Mouse (Mus musculus) hindbrain, embryonic 11.5 days (tissue): ENCODE results near the gene Olfr746. TPM values are rescaled to one million over a fixed set of nuclear protein-coding genes. Genes with fewer than 3 reads are reported as not detected.

ENCODE experiments used
- ATAC-seq: fragments of 200-750 bp; cut with Nextera tagmentation; 2 replicates; pipeline ENCODE4 v1.8.0; 2017; ENCODE audit warnings: mild to moderate bottlenecking, moderate TSS enrichment, moderate library complexity; ENCODE audit not compliant: low FRiP score
- DNase-seq: peaks from one replicate; pipeline ENCODE4 v3.0.0-alpha.2; 2015; ENCODE audit warnings: low spot score
- H3K27ac ChIP-seq: fragments of 300-500 bp; sonication (generic); 2 replicates; pipeline ENCODE4 v1.5.1; 2014; ENCODE audit warnings: mild to moderate bottlenecking, low read depth, low read length
- H3K27me3 ChIP-seq: fragments of 300-500 bp; sonication (generic); 2 replicates; pipeline ENCODE4 v1.6.1; 2014; ENCODE audit warnings: mild to moderate bottlenecking, low read length, moderate library complexity, mixed read lengths; ENCODE audit not compliant: control insufficient read depth, insufficient read depth
- H3K36me3 ChIP-seq: fragments of 300-500 bp; sonication (generic); 2 replicates; pipeline ENCODE4 v1.6.1; 2014; ENCODE audit warnings: mild to moderate bottlenecking, low read length, moderate library complexity, mixed read lengths; ENCODE audit not compliant: control insufficient read depth, insufficient read depth
- H3K4me1 ChIP-seq: fragments of 300-500 bp; sonication (generic); replicated peaks from 2 replicates; pipeline ENCODE4 v1.6.1; 2014; ENCODE audit warnings: low read length, mixed read lengths; ENCODE audit not compliant: control insufficient read depth, insufficient read depth
- H3K4me2 ChIP-seq: fragments of 300-500 bp; sonication (generic); replicated peaks from 2 replicates; pipeline ENCODE4 v1.6.1; 2014; ENCODE audit warnings: mild to moderate bottlenecking, low read depth, low read length
- H3K4me3 ChIP-seq: fragments of 300-500 bp; sonication (generic); 2 replicates; pipeline ENCODE4 v1.5.1; 2014; ENCODE audit warnings: low read depth, low read length
- H3K9ac ChIP-seq: fragments of 300-500 bp; sonication (generic); 2 replicates; pipeline ENCODE4 v1.6.1; 2014; ENCODE audit warnings: low read depth, low read length
- H3K9me3 ChIP-seq: fragments of 300-500 bp; sonication (generic); 2 replicates; pipeline ENCODE4 v1.6.1; 2016; ENCODE audit warnings: low read length; ENCODE audit not compliant: control insufficient read depth
- whole genome bisulfite sequencing: fragments of 180-500 bp; shearing (Covaris S2); extraction: QIAGEN DNeasy Blood & Tissue Kit; methylation state at CpG from one replicate; pipeline ENCODE4 v1.1.7; 2014; 5-methylcytosine and 5-hydroxymethylcytosine counted together
- polyA plus RNA-seq: library from polyadenylated mRNA; unstranded; fragments of >200 nt; fragmentation: Nextera tagmentation; extraction: Ambion mirVana; gene quantifications from 2 replicates; pipeline ENCODE4 v1.2.1, GENCODE M21; 2014

Olfr746 gene
- not detected in 2 replicates for polyA plus RNA-seq

- H3K4me3 ChIP-seq = no peak within 1 kb of the TSS
- ATAC-seq (no peak), DNase-seq (no peak)
- H3K9me3 ChIP-seq = no peaks in the 10 kb centered on the region
- H3K27ac ChIP-seq = no peak within 1 kb of the TSS
- no peak within 1 kb of the TSS for H3K4me2 ChIP-seq
- H3K27me3 ChIP-seq = no peaks in the 10 kb centered on the region
- no peaks in the 10 kb centered on the region for H3K4me1 ChIP-seq
- H3K9ac ChIP-seq = no peak within 1 kb of the TSS
- H3K36me3 ChIP-seq = no peaks in the 10 kb centered on the region
These were observed at the start of gene Olfr746 for GRCm38 (mm10) chr14:50646783-50647182. Olfr746 (plus strand) TSS chr14:50647083.

GRCm38 (mm10) chr14:50614579-50614978 is 32.3 kb upstream of the Olfr746 start, which contains the start of gene Olfr744:
Olfr744 (plus strand) TSS chr14:50614879.
- no peaks in the 10 kb centered on the region for H3K27me3 ChIP-seq
- H3K4me2 ChIP-seq = no peak within 1 kb of the TSS
- DNase-seq (no peak), ATAC-seq (no peak)
- no peak within 1 kb of the TSS for H3K9ac ChIP-seq
- WGBS = 85% methylated on average over 2 of the region's 2 CpGs
- no peaks in the 10 kb centered on the region for H3K9me3 ChIP-seq
- H3K4me3 ChIP-seq = no peak within 1 kb of the TSS
- H3K36me3 ChIP-seq = no peaks in the 10 kb centered on the region
- H3K27ac ChIP-seq = no peak within 1 kb of the TSS
- H3K4me1 ChIP-seq = no peaks in the 10 kb centered on the region

- H3K4me3 ChIP-seq = no peak within 1 kb of the TSS
- no peak within 1 kb of the TSS for H3K4me2 ChIP-seq
- no peak for DNase-seq
- no peak for ATAC-seq
- no peak within 1 kb of the TSS for H3K9ac ChIP-seq
- no peaks in the 10 kb centered on the region for H3K27me3 ChIP-seq
- WGBS = 88% methylated on average over 2 of the region's 2 CpGs
- H3K9me3 ChIP-seq = no peaks in the 10 kb centered on the region
- no peaks in the 10 kb centered on the region for H3K4me1 ChIP-seq
- no peaks in the 10 kb centered on the region for H3K36me3 ChIP-seq
- no peak within 1 kb of the TSS for H3K27ac ChIP-seq
These were observed 7.8 kb upstream of the Olfr746 start, which contains the start of gene Olfr745 for GRCm38 (mm10) chr14:50639088-50639487. Olfr745 (plus strand) TSS chr14:50639388.

GRCm38 (mm10) chr14:50693106-50693505 is 46.2 kb downstream of the Olfr746 start, which contains the start of gene Olfr747:
Olfr747 (minus strand) TSS chr14:50693206.
- H3K4me3 ChIP-seq = no peak within 1 kb of the TSS
- no peak within 1 kb of the TSS for H3K9ac ChIP-seq
- H3K4me2 ChIP-seq = no peak within 1 kb of the TSS
- no peaks in the 10 kb centered on the region for H3K9me3 ChIP-seq
- no peaks in the 10 kb centered on the region for H3K4me1 ChIP-seq
- no peak within 1 kb of the TSS for H3K27ac ChIP-seq
- H3K27me3 ChIP-seq = no peaks in the 10 kb centered on the region
- 87% methylated on average over 3 of the region's 3 CpGs for WGBS
- no peaks in the 10 kb centered on the region for H3K36me3 ChIP-seq
- DNase-seq = no peak
- ATAC-seq = no peak

Other genes with a start within 250 kb of the Olfr746 start
- not detected in 2 replicates for gene Olfr738, start 239.5 kb upstream of the Olfr746 start, polyA plus RNA-seq
- not detected in 2 replicates for gene Olfr739, start 228.5 kb upstream of the Olfr746 start, polyA plus RNA-seq
- not detected in 2 replicates for gene Olfr740, start 201.5 kb upstream of the Olfr746 start, polyA plus RNA-seq
- not detected in 2 replicates for gene Olfr741, start 174.3 kb upstream of the Olfr746 start, polyA plus RNA-seq
- gene Olfr742, start 143.5 kb upstream of the Olfr746 start, polyA plus RNA-seq = not detected in 2 replicates
- not detected in 2 replicates for gene Olfr743, start 125.2 kb upstream of the Olfr746 start, polyA plus RNA-seq
- not detected in 2 replicates for gene Olfr744, start 32.2 kb upstream of the Olfr746 start, polyA plus RNA-seq
- gene Olfr745, start 7.7 kb upstream of the Olfr746 start, polyA plus RNA-seq = not detected in 2 replicates
- gene Olfr747, start 46.1 kb downstream of the Olfr746 start, polyA plus RNA-seq = not detected in 2 replicates
- gene Olfr748, start 60.3 kb downstream of the Olfr746 start, polyA plus RNA-seq = not detected in 2 replicates
- gene Olfr749, start 98.0 kb downstream of the Olfr746 start, polyA plus RNA-seq = not detected in 2 replicates
- gene Ttc5, start 138.4 kb downstream of the Olfr746 start, polyA plus RNA-seq = 105 and 106 TPM in 2 replicates
- gene Ccnb1ip1, start 160.6 kb downstream of the Olfr746 start, polyA plus RNA-seq = not detected in 2 replicates
- gene Parp2, start 160.8 kb downstream of the Olfr746 start, polyA plus RNA-seq = 63.6 and 66.0 TPM in 2 replicates
- gene Tep1, start 223.5 kb downstream of the Olfr746 start, polyA plus RNA-seq = 5.8 and 6.1 TPM in 2 replicates